Mouse (Mus musculus) gastrocnemius, postnatal 25 days (tissue): ENCODE measurements at regions not wholly inside any gene's neighbourhood (a gene's known extent, or its start where the extent isn't known, plus 50 kb on each side); places are given as distances from the start of the nearest gene placed in this dataset.
A peak's percentile ranks its signal among the peaks of the same experiment; 100 is the strongest.

Experiments used
- DNase-seq: peaks from one replicate; pipeline ENCODE4 v3.0.0; 2022

DNA sequence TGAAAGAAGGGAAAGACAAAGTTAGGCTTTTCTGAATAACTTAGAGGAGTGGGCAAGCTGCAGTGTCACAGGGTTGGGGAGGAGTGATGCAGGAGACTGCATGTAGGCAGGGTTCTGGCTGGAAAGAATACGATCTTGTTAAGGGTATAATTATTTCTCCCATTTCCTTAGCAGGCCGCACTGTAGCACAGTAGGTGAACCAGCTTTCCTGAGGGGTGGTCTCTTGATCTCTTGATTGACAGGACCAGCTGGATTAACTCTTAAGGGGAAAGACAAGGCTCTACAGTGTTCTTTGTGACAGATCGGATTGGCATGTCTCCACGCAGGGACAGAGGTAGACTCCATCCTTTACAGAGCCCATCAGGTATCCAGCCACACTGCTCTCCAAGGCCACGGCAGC, 54.5 kb upstream of the Meis1 start:
- DNase-seq, result no peak

DNA sequence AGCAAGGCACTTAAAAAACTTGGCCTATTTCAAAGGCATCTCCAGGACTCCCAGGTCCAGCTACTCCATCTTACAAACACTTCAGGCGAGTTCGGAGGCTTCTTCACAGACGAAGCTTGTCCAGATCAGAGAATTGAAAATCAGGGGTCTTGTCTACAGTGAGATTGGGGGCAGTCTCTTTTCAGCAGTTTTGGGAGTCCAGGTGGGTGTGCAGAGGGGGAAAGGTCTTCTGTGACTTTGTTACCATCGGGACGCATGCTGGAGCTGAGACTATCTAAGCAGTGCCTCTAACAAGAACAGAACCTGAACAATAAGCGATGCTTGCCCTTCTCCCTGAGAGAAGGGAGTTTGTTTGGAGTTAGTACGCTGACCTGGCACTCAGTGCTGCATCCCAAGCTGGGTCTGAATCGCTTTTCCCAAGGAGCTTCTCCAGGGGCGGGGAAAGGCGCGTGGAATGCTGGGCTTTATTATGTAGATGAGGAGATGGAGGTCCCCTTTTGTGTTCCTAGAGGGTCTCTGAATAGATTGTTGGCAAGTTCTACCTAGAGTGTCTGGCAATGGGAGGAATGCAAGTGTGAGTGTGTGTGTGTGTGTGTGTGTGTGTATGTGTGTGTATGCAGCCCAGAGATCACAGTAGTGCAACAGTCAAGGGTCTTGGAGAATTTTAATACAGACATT, 55.2 kb upstream of the Meis1 start:
- DNase-seq, result no peak

DNA sequence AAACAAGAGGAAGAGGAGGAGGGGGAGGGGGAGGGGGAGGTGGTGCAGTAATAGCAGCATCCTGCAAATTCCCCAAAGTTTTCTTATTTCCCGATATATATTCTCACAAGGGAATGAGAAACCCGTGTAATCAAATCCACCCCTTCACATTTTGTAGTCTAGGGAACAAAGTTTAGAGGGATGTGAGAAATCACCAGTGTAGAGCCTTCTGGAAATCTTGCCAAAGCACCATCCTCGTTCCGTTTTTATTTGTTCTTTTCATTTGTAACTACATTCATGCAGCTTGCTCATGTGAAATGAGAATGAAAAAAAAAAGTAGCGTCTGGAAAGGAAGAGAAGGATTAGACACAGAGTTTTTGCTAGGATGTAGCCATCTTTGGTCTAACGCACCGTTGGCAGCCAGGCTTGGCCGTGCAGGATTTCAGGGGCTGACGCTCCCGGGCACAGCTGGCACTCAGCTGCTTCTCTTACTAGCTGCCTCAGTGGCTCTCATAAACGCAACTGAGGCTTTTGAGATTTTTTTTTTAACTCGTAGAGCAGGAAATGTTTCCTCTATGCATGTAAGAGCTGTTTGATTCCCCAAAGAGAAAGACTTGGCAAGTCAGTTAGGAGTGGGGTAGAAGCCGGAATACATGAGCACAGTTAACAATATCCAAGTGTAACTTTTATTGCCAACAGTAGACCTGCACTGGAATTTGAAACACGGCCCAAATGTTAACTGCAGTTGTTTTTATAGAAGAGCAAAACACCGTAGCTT, 72.5 kb upstream of the Meis1 start:
- DNase-seq, result no peak

DNA sequence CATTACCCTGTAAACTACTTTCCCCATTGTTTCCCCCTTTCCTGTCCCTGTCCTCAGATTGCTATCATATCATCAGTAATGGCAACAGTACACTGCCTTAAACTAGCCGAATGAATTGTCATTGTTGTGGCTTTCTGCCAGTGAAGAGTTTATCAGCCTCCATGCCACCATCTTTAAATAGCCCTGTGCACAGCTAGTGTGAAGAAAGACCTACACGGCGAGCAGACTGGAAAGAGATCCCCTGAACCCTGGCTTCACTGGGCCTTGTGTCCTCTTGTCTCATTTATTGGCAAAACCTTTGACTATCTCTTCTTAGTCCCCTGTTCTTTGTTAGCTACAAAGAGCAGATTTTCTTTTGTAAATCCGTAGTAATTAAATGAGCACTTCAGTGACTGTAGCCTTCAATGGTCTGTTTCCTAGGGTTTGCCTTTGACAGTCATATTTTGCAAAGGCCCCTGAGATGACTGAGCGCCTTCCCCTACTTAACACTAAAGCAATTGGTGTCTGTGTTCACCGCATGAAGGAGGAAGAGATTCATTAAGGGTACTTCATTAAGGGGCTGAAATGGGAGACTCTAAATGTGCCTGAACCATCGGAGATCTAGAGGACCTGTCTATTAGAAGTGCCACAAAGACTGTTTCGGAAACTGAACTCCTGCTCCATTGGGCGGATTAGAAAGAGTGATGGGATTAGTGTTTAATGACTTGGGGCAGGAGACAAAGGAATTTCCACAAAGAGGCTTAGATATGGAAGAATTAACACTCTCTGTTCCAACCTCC, 74.4 kb upstream of the Meis1 start:
- DNase-seq, result no peak

DNA sequence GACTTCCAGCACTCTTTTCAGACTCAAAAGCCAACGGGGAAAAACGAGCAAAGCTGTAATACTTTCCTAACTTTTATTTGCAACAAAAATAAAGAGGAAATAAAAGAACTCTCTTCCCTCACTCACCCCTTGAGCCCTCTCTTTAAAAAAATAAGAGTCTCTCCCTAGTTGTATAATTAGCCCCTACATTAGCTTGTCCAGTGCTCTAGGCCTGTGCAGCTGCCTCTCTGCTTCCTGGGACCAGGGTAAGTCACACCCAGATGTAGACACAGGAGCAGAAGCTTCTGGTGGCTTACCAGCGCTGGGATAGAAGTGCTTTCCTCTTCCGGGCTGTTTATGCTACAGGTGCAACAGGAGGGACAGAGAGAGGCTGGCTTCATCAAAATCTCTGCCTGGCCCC, 75.0 kb upstream of the Meis1 start:
- DNase-seq, result no peak

DNA sequence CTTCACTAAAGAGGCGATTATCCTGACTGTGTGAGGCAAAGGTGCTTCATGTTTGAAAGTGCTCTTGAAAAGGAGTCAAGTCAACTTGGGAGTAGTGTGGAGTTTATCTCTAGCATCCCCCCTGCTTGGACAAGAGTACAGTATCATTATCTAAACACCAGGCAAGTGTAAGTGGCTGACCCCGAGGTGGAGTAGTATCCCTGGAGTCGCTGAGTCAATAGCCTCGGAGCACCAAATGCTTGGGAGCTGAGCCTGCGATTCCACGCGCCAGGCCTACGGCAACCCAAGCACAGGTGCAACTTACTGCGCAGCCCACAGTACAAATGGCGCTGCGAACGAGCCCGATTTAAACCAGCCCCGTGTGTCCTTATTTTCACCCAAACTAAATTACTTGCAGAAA, 75.4 kb upstream of the Meis1 start:
- DNase-seq, result no peak

DNA sequence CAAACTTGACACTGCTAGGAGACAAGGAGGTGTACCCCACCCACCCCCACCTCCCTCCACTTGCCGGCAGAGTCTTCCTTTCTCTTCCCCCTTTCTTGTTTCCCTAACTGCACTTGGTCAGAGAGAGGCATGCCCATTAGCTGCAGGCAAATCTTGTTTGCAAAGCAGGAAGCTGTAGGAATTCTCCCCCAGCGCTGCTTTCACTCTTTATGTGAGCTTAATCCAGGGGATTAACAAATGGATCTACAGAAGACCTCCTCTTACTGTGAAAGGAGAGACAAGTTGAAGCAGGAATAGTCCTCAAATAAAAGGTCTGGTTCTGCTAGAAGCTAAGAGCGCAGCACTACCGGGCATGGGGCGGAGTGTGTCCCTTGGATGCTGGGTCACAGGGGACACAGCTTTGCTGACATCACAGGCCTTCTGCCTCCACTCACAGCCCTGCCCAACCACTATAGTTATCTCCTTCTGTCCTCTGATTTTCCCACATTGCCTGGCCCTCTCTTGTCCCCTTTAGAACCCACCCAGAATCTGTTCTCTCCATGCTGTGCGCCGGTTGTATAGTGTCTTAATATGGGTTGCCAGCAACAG, 84.3 kb upstream of the Meis1 start:
- DNase-seq, result no peak

DNA sequence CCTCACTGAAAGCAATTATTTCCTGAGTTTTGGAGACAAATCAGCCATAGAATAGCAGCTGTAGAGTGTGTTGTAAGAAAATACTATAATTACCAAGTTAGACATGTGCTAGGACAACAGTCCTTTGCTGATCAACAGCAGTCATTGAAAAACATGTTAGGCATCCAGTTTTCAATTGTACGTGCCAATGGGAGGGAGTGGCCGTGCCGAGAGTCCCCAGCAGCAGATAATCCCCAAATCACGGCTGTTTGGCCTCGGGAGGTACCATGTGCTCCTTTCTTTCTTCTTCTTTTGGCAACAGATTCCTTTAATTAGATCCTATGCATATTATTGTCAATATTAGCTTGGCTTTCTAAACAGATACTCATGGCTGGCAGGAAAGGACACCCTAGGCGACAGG, 88.4 kb upstream of the Meis1 start:
- no peak for DNase-seq

DNA sequence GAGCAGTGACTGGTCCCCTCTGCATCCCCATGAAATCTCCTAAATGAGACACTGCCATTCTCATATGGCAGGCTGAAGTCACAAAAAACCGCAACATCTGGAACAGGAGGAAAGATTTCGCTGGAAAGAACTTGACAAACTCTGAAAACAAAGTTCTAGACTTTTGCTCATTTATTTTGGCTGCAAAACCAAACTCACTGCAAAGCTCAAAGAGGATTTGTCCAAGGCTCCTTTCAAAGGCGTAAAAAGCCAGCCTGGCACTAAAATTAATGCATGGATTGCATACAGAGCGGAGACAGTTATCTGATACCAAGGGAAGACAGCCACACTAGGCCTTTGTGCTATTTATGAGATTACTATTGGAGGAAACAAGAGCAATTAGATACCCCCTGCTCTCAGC, 90.3 kb upstream of the Meis1 start:
- DNase-seq, result no peak

DNA sequence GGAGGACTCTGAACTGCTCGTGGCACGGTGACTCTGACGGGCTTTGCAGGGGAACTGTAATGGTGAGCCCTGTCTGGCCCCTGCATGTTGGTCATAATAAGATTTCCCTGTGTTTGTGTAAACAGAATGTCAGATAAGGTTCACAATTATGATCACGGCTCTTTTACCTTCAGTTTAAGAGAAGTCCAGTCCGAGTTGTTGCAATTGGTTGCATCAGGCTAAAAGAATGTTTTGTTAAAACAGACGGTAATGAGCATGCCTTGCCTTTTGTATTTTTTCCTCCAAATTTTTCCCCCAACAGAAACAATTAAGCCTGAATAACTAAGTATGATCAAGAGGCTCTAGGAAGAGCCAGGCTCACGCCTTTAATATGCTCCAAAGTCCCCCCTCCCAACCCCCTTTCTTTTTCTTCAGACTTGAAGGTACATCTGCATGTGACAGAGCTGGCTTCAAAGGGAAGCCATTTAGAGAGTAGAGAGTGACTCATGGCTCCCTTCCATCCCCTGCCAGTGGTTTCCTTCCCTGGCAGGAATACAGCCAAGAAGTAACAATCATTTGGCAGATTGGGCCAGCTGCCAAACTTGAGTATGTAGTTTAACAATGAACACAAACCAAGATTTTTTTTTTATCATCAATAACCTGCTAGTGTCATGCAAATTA, 93.3 kb upstream of the Meis1 start:
- no peak for DNase-seq

DNA sequence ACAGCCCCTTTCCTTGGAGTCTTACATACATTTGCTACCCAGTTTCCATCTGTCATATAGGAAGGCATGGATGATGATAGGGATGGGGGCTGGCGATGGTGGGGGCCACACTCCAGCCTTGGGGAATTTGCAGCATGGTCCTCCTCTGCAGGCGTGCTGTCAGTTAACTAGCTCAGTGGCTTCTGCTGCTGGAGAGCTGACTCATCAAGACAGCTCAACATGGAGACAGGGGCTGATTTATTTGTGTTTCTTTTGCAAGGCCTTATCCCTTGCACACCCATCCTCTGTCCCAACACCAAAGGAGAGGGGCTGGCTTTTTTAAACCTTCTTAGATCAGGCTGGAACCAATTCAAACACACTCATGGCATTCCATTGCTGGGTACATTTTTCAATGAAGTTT, 98.3 kb upstream of the Meis1 start:
- no peak for DNase-seq

DNA sequence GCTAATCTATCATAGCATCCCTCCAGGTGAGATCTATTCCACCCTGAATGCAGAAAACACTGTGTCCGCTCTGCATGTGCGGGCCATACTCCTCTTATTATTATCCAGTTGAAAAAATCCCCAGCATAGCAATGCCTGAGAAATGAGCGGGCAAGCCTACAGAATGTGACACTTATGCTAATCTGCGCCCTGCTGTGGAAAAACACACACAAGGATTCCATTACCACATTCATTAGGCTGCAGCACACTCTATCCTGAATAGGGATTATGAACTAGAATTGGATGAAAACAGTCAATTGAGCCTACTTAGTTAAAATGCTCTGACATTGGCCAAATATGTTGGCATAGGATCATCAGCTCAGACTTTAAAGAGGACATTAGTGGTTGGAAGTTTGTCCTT, 99.5 kb upstream of the Meis1 start:
- DNase-seq, result no peak

DNA sequence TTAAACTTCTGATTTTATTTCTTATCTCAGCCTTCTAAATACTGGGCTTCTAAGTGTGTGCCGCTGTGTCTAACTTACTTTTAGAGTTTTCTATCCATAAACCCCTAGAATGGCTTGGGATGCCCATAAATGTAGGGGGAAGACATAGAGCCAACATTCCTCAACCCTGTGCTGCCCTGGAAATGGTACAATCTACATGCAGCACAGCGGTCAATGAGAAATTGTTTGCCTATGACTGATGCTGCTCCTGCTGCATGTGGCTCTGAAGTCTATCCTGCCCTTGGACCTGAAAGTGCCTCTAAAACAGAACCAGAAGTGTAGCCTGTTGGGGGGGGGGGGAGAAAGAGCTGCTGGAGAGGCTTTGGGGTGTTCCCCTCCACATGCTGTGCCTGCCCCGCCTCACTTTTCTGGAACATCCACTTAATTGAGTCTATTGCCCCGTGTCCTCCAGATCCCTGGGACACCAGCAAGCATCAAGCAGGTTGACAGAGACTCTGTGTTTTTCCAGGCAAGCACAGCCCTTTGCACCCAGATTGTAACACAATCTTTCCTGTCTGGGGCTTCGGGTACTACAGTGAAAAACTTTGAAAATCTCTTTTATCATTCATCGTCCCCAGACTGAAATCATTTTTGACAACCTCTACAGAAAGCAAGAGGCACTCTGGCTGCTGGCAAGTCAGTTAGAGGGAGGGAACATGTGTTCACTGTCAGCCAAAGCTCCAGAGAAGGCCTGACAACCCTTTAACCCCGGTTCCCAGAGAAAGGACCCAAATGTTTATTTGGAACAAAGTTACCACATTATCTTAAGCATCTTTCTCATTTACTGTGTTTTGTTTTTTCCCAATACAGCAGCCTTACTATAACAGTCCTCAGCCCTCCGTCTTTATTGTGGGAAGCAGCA, 101.4 kb upstream of the Meis1 start:
- no peak for DNase-seq

DNA sequence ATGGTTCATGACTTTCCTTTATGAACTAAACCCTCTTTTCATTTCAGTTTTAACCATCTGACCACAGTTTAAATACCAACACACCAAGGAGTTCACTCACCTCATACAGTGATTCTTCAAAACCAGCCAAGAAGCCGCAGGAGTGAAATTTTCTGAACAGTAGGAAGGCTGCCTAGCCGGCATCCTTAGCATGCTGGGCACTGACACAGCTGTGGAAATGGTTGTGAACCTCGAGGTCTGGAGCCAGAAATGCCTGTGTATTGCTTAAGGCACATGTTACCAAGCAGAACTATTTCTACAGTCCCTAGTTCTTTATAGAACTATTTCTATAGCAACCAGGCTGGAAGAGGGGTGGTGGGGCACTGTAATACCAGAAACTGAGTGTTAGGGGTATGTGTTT, 102.1 kb upstream of the Meis1 start:
- DNase-seq, result no peak

DNA sequence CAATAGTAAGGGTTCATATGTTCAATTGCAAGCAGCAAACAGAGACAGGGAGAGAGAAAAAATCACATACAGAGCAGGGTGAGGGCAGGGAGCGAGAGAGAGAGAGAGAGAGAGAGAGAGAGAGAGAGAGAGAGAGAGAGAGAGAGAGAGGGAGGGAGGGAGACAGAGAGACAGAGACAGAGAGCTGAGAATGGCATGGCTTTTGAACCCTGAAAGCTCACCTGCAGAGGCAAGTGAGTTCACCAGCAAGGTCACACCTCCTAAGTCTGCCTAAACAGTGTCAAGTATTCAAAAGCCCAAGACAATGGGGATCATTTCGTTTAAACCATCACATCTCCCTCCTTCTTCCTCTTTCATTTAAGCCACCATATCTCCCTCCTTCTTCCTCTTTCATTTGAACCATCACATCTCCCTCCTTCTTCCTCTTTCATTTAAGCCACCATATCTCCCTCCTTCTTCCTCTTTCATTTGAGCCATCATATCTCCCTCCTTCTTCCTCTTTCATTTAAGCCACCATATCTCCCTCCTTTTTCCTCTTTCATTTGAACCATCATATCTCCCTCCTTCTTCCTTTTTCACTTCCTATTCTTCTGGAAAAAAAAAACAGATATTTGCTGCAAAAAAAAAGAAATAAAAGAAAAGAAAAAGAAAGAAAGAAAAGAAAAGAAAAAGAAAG, 116.7 kb upstream of the Meis1 start:
- DNase-seq, result no peak

DNA sequence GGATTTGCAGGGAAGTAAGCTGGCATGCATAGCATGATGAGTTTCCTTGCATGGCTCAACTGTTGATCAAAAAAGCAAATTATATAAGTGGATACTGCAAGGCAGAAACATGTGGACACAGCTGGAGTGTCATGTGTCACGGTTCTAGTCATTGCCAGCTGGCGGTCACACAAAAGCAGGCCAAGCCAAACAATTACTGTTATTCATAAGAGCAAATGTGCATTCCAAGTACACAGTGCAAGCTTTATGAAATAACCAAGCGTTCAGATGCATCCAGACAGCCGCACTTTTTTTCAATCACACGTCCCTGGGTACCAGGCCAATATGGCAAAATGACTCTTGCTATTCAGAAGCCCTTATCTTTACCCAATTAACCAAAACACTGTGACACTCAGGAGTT, 119.6 kb upstream of the Meis1 start:
- peak; percentile 76 for DNase-seq

DNA sequence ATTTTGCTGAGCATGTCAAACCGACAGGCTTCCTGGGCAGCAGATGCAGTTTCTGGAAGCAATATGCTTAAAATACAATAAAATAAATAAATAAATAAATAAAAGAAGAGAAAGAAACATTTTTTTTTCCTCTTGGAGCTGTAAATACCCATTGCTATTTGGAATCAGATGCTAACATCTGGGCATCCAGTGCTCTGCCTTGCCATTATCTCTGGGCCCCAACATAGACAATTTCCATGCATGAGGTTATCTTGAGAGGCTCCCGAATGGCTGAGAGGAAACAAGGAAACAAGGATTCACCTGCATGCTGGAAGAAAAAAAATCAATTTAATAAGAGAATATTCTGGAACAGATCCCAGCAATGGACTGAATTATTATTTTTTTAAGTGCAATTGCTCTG, 120.0 kb upstream of the Meis1 start:
- DNase-seq, result no peak

DNA sequence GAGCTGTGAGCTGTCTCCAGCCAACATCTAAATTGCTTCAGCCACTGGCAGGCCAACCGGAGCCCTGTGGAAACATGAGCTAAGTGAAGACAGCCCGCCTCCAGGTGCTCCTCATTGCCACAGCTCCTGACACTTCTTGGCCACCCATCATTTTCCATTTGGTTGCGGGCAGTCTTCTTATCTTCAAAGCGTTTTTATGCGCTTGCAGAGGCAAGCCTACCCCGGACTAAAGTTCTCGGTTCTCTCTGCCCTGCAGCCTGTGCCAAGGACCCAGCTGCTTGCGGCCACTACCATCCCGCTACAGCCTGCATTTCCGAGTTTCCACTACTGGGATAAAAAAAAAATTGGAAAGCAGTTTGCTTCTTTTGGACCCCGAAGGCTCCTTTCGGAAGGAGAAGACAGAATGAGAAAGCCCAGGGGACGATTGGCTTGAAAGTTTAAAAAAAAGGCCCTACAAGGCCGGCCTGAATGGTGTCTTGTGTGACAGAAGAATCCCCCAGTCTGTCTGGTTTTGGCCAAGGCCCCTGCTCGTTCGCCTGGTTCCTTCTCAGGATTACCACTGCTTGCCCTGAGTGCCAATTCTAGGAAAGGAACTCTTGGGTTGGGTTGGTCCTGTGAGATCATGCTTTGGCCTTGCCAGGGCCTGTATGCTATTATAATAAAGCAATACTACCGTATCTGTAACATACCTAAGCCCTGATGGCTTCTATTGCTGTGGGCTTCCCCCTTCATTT, 124.6 kb upstream of the Meis1 start:
- DNase-seq, result peak; percentile 50

DNA sequence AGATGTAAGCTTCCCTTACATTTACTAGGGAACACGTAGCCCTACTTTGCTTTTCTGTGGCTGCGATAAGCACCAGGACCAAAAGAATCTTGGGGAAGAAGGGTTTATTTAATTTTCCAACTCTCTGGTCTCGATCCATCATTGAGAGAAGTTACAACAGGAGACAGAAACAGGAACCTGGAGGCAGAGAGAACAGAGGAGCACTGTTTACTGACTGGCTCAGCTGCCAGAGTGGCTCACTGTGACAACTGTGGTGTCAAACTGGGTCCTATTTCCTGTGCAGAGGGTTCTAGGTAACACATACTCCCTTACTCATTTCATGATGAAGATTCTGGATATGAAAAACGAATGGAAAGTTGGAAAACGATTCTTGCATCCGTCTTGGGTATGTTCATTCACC, 125.7 kb upstream of the Meis1 start:
- no peak for DNase-seq

DNA sequence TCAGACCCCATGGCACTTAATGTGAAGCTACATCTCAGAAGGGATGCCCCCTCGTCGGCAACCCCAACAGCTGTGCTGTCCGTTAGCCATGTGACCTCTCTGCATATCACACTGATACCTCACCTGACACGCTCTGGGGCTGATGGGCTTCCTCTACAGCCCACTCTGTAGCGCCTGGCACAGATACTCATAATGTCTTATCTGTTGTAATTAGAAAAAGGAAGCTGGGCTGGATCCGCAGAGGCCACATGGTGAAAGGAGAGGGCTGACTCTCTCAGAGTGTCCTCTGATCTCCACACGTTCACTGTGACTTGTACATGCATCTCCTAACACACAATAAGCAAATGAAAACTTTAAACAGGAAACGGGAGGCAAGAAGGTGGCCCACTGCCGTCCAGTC, 126.5 kb upstream of the Meis1 start:
- DNase-seq, result no peak
